Mouse (Mus musculus): ENCODE measurements around the gene 4930502E18Rik.

DNA sequence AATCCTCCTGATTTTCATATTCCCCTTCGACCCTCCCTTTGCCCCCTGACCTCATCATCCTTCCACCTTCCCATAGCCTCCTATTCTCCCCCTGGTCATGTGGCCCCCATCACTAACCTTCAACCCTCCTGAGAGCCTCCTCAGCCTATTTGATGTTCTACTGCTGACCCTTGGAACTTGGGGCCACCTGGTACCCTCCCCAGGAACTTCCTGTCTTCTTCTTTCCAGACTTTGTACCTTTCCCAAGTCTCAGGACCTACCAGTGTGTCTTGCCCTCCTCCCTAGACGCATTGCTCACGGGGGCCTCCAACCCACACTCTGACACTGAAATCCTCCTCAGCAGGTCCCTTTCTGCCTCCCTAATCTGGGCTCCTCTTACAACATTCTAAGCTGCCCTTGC lies 22.0 kb upstream of the 4930502E18Rik start:
- TF ChIP-seq CTCF (conservative IDR thresholded peaks at IDR 0.05 in 1 of 2, IDR thresholded peaks at IDR 0.05 in 1 of 2; ENCODE audit: low read depth in 2 of 2, low read length in 2 of 2) (no peak), E2F4 (IDR thresholded peaks at IDR 0.05; ENCODE audit: insufficient replicate concordance, low read depth, low read length) (no peak), CHD2 (IDR thresholded peaks at IDR 0.05; ENCODE audit: low read length) (no peak), MEF2A (IDR thresholded peaks at IDR 0.05; ENCODE audit: borderline replicate concordance, low read depth, low read length) (no peak), POLR2A (IDR thresholded peaks at IDR 0.05; ENCODE audit: low read depth, low read length) (no peak), ZC3H11A (IDR thresholded peaks at IDR 0.05; ENCODE audit: low read depth, low read length) (no peak)

All from CH12.LX (cell line).